Mouse (Mus musculus) heart, adult 2 months (tissue): Measurements from ENCODE around the gene Usp33.

Experiments
- CTCF ChIP-seq: fragments of 200-600 bp; IDR thresholded peaks from 2 replicates; pipeline ENCODE4 v1.8.1; 2022; ENCODE audit warnings: antibody characterized with exemption, mild to moderate bottlenecking, moderate library complexity
- EP300 ChIP-seq: fragments of 200-500 bp; IDR thresholded peaks from 2 replicates; pipeline ENCODE4 v1.6.1; 2011; ENCODE audit warnings: low read depth, low read length, control low read depth; ENCODE audit not compliant: insufficient read depth

DNA sequence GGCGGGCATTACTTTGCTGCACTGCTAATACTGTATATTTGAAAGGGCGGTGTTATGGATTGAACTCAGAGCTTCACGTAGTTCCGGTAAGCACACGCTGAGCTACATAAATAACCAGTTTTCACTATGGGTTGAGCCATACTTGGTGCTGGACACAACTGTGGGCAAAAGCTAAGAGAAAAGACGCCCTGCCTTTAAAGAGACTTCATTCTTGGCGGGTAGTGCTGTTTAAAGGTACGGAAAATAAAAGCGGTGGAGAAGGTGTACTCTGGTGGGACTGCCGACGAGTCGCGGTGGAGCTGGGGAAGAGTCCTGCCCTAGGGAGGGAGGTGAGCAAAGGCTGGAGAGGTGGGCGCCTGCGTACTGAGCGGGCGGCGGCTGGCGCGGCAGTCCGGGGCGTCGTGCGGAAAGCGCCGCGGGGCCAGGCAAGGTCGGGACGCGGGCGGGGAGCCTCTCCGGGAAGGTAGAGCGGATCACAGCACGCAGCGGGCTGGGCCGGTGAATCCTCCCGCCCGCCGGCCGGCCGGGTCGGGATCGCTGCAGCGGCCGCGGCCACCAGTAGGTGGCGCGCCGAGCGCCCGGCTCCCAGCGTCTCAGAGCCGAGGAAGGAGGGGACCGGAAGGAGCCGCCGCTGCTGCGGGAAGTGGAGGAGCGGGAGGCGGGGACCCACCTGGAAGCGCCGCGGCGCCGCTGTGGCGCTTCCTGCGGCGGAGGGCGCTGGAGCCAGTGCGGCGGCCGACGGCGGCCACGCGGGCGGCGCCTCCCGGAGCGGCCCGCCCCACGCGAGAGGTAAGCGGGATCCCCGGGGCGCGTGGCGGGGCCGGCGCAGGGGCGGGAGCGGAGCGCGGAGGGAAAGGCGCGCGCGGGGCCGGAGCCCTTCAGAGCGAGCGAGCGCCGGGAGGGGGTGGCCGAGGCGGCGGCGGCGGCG lies 49.3 kb downstream of the Usp33 start, which contains the start of gene Zzz3:
- TF ChIP-seq CTCF (peak; percentile 98), EP300 (no peak)
